Mouse (Mus musculus) G1E (cell line): Measurements from ENCODE around the gene Mfap4.

Experiments used
- CTCF ChIP-seq: IDR thresholded peaks from 2 replicates; pipeline ENCODE4 v1.5.1; 2012; ENCODE audit warnings: low read depth, low read length, inconsistent platforms, mixed read lengths
- TAL1 ChIP-seq: conservative IDR thresholded peaks from 2 replicates; pipeline ENCODE4 v1.6.1; 2012; ENCODE audit warnings: low read depth, low read length, inconsistent platforms, mixed read lengths

DNA sequence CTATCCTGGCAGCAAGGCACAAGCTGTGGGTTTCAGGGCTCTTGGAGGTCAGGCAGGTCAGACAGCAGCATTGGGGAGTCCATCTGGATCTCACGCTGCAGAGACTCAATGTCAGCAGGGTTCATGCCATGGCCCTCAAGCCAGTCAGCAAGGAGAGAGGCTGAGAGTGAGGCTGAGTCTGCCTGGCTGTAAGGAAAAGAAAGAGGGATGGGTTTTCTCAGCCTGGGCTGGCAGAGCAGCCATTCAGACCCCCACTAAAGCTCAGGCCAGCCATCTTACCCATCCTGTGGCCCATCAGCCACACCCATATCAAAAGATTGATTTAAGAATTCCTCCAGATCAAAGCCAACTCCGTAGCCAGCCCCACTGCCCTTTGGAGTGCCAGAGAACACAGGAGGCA is 3.9 kb downstream of the Mfap4 start:
- TF ChIP-seq CTCF (no peak), TAL1 (no peak)
